Comparison of ENCODE assay signal across 17 mouse cellular contexts in the genomic region with DNA sequence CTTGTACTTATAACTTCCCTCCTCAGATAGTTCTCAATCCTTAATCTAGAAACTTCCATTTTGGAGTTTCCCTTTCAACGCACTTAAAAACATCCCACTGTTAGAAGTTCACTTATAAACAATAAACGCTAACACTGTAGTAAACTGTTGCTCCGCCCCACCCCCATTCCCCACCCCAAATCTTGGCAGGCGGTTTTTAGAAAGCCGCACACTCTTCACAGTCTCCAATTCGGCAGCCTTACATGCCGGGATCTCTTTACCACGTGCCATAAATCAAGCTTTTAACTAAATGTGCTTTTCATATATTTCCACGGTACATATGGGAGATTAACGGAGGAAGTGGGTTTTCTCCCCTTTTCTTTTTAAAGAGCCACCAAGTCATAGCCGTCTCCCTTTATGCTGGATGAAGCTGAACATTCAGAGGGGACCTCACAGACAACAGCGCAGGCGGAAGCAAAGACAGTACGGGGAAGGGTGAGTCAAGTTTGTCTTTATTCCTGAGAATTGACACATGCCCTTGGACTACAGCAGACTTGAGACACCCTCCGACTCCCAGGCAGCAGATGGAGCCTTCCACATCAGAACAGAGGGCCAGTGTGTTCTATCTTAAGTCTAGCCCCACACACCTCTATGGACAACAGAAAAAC.
DNase-seq lines count a peak whose midpoint lies in the region; ATAC-seq and TF ChIP-seq lines count a peak whose summit lies in the region.
"Had no signal": no experiment of that assay in that cellular context is flagged by ENCODE, and none has a peak within 500 bp of the region (broad histone marks: within the 10 kb centered on the region; RNA-seq: fewer than 3 reads in every experiment).

No protein-coding gene starts in this region.

- no peak for TF ChIP-seq EP300 in stomach, postnatal 0 days (optimal IDR thresholded peaks at IDR 0.05)

- H3K9me3 ChIP-seq in kidney, embryonic 14.5 days (ENCODE audit: control insufficient read depth, low read length): no peaks in the 10 kb centered on the region
- H3K9me3 ChIP-seq in stomach, embryonic 15.5 days: no peaks in the 10 kb centered on the region
- no peaks in the 10 kb centered on the region for H3K9me3 ChIP-seq in stomach, postnatal 0 days (ENCODE audit: control insufficient read depth, low read length)
- H3K9me3 ChIP-seq in limb, embryonic 12.5 days: no peaks in the 10 kb centered on the region
- H3K9me3 ChIP-seq: heart, embryonic 13.5 days had no signal

- H3K9ac ChIP-seq in kidney, embryonic 14.5 days (ENCODE audit: low read depth, low read length): no peak overlapping the region
- no peak overlapping the region for H3K9ac ChIP-seq in stomach, embryonic 15.5 days
- H3K9ac ChIP-seq in stomach, postnatal 0 days (ENCODE audit: low read length): no peak overlapping the region
- no peak overlapping the region for H3K9ac ChIP-seq in limb, embryonic 12.5 days (replicated peaks)
- H3K9ac ChIP-seq: heart, embryonic 13.5 days; liver, embryonic 14.5 days had no signal

- H3K36me3 ChIP-seq in kidney, embryonic 14.5 days (ENCODE audit: control insufficient read depth, insufficient read depth, low read length): peaks cover 37% of the 10 kb centered on the region
- H3K36me3 ChIP-seq in stomach, embryonic 15.5 days: peaks cover 14% of the 10 kb centered on the region
- H3K36me3 ChIP-seq in stomach, postnatal 0 days (ENCODE audit: control insufficient read depth, insufficient read depth, low read length): peaks cover 7% of the 10 kb centered on the region
- H3K36me3 ChIP-seq in limb, embryonic 12.5 days: peaks cover 64% of the 10 kb centered on the region

- no peak for DNase-seq in kidney, adult 9 months
- DNase-seq in stomach, postnatal 0 days (ENCODE audit: low spot score): no peak
- DNase-seq in gastrocnemius, postnatal 25 days: no peak
- no peak for DNase-seq in layer of hippocampus, postnatal 36 days
- DNase-seq: cerebellum, adult 9-10 months; heart, postnatal 36 days; kidney, postnatal 36 days; layer of hippocampus, adult 9-11 months; thymus, adult 18-20 months had no signal

- no peak overlapping the region for H3K4me3 ChIP-seq in kidney, embryonic 14.5 days (ENCODE audit: low read length)
- H3K4me3 ChIP-seq in stomach, embryonic 15.5 days (replicated peaks): no peak overlapping the region
- H3K4me3 ChIP-seq in stomach, postnatal 0 days (ENCODE audit: low read depth, low read length): no peak overlapping the region
- H3K4me3 ChIP-seq in limb, embryonic 12.5 days (replicated peaks): 0 out of 2 replicates have a peak overlapping the region, but pooled peaks have one; percentile 3
- H3K4me3 ChIP-seq: heart, embryonic 13.5 days had no signal

- no peaks in the 10 kb centered on the region for H3K27me3 ChIP-seq in kidney, embryonic 14.5 days (ENCODE audit: control insufficient read depth, insufficient read depth, low read length)
- H3K27me3 ChIP-seq in stomach, embryonic 15.5 days (replicated peaks): no peaks in the 10 kb centered on the region
- no peaks in the 10 kb centered on the region for H3K27me3 ChIP-seq in stomach, postnatal 0 days (ENCODE audit: control insufficient read depth, insufficient read depth, low read length)
- 0 out of 2 replicates have a peak, but pooled peaks cover 3% of the 10 kb centered on the region for H3K27me3 ChIP-seq in limb, embryonic 12.5 days
- H3K27me3 ChIP-seq: heart, embryonic 13.5 days had no signal

- peaks cover 7% of the 10 kb centered on the region for H3K4me1 ChIP-seq in kidney, embryonic 14.5 days (ENCODE audit: control insufficient read depth, insufficient read depth, low read length)
- H3K4me1 ChIP-seq in stomach, embryonic 15.5 days: peaks cover 10% of the 10 kb centered on the region; the same call in 1 of the 2 replicates
- no peaks in the 10 kb centered on the region; the same call in 1 of the 2 replicates for H3K4me1 ChIP-seq in stomach, postnatal 0 days (replicated peaks; ENCODE audit: control insufficient read depth, insufficient read depth)
- H3K4me1 ChIP-seq in limb, embryonic 12.5 days (replicated peaks): peaks cover 44% of the 10 kb centered on the region

- H3K4me2 ChIP-seq in kidney, embryonic 14.5 days (replicated peaks; ENCODE audit: low read depth, low read length): 0 out of 2 replicates have a peak overlapping the region, but pooled peaks have one; percentile 15
- H3K4me2 ChIP-seq in stomach, embryonic 15.5 days: no peak overlapping the region
- no peak overlapping the region for H3K4me2 ChIP-seq in stomach, postnatal 0 days (replicated peaks; ENCODE audit: low read depth)
- H3K4me2 ChIP-seq in limb, embryonic 12.5 days: peak overlapping the region; percentile 39
- H3K4me2 ChIP-seq: heart, embryonic 13.5 days; midbrain, embryonic 11.5 days had no signal

- 0 out of 2 replicates have a peak overlapping the region, but pooled peaks have one; percentile 37 for H3K27ac ChIP-seq in kidney, embryonic 14.5 days (ENCODE audit: low read depth, low read length)
- 0 out of 2 replicates have a peak overlapping the region, but pooled peaks have one; percentile 4 for H3K27ac ChIP-seq in stomach, embryonic 15.5 days
- no peak overlapping the region for H3K27ac ChIP-seq in stomach, postnatal 0 days (replicated peaks)
- peak overlapping the region; percentile 89 for H3K27ac ChIP-seq in limb, embryonic 12.5 days
- H3K27ac ChIP-seq: heart, embryonic 13.5 days; liver, embryonic 14.5 days had no signal

- ATAC-seq in kidney, embryonic 14.5 days (ENCODE audit: low FRiP score, low TSS enrichment): no peak
- no peak for ATAC-seq in stomach, embryonic 15.5 days (ENCODE audit: insufficient read depth, low FRiP score, low read depth)
- ATAC-seq in stomach, postnatal 0 days (ENCODE audit: low FRiP score, low TSS enrichment): no peak
- ATAC-seq in limb, embryonic 12.5 days (ENCODE audit: insufficient number of reproducible peaks, insufficient read depth, low FRiP score, low TSS enrichment, low read depth): peak; percentile 70; the same call in 1 of the 2 replicates
- ATAC-seq: activated CD4-positive, CD25-positive, alpha-beta regulatory T cell, adult 4 months; forebrain, embryonic 14.5 days had no signal

- no peak for TF ChIP-seq CTCF in stomach, postnatal 0 days (IDR thresholded peaks at IDR 0.05; ENCODE audit: low read depth)

- 42% methylated on average over 15 of the region's 15 CpGs for WGBS in kidney, embryonic 14.5 days
- WGBS in stomach, embryonic 15.5 days: 38% methylated on average over 15 of the region's 15 CpGs
- WGBS in stomach, postnatal 0 days: 38% methylated on average over 15 of the region's 15 CpGs
- WGBS in limb, embryonic 12.5 days: 24% methylated on average over 15 of the region's 15 CpGs

Comparison
In these comparisons a context has a peak if more than half of its experiments do, and no peak if none do; other contexts are left out.
1. H3K4me2 ChIP-seq: peak in kidney, embryonic 14.5 days (single experiment) and limb, embryonic 12.5 days (single experiment); none in stomach, embryonic 15.5 days (single experiment) and stomach, postnatal 0 days (single experiment).